Mouse (Mus musculus) lung, adult 2 months (tissue): ENCODE results near the gene Khdc1c.

ENCODE experiments used
- CTCF ChIP-seq: fragments of 200-500 bp; IDR thresholded peaks from 2 replicates; pipeline ENCODE4 v1.5.1; 2011; ENCODE audit warnings: mild to moderate bottlenecking, low read length, control low read depth; ENCODE audit not compliant: insufficient read depth
- POLR2A ChIP-seq: fragments of 200-500 bp; IDR thresholded peaks from 2 replicates; pipeline ENCODE4 v1.6.1; 2011; ENCODE audit warnings: low read depth, mild to moderate bottlenecking, control low read depth, low read length, borderline replicate concordance; ENCODE audit errors: extremely low read depth

DNA sequence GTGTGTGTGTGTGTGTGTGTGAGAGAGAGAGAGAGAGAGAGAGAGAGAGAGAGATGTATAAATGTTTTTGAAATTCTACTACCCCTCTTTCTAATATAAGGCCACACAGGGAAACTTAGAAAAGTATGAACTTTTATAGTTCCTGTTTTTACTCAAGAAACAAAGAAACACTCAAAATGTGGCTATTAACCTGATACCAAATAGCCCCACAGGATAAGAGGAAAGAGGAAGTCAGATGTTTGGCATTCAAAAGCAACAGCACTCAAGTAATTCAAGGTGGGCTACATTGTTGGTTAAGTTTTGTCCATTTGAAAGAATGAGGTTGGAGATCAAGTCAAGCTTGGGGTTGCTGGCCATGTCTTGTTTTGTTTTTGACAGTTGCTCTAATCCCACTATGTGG, 32.3 kb upstream of the Khdc1c start:
- no peak for TF ChIP-seq CTCF
- no peak for TF ChIP-seq POLR2A
